Mouse (Mus musculus): ENCODE measurements around the gene H2-Aa. TPM values are rescaled to one million over a fixed set of nuclear protein-coding genes. Genes with fewer than 3 reads are reported as not detected.
A peak's percentile ranks its signal among the peaks of the same experiment; 100 is the strongest.

The H2-Aa gene
- polyA plus RNA-seq, 2 experiments: 1.1 to 1.8 TPM

DNA sequence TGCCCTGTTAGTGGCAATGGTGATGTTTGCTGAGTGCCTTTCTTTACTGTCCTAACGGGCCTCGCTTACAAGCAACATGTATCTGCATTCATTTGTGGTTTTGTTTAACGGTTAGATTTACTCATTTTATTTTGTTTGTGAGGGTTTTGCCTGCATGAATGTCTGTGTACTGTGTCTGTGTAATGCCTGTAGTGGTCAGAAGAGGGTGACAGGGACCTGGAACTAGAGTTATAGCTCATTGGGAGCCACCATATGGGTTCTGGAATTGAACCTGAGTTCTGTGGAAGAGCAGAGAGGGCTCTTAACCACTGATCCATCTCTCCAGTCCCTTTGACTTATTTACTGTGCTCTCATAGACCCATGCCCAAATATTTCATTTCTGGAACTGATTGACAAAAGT lies 40.6 kb downstream of the H2-Aa start:
- H3K4me1 ChIP-seq (replicated peaks; ENCODE audit: control insufficient read depth in 2 of 2, insufficient read depth in 2 of 2, low read length in 1 of 2): no peaks in the 10 kb centered on the region
- no peak overlapping the region for H3K27ac ChIP-seq
- TF ChIP-seq EP300 (IDR thresholded peaks at IDR 0.05; ENCODE audit: low read depth) (no peak), CTCF (IDR thresholded peaks at IDR 0.05; ENCODE audit: low read depth) (no peak)
- DNase-seq (ENCODE audit: low read depth in 3 of 3, low spot score in 3 of 3) (no peak), ATAC-seq (ENCODE audit: insufficient read depth) (no peak)
- H3K36me3 ChIP-seq (replicated peaks; ENCODE audit: control insufficient read depth, insufficient read depth, low read depth): no peaks in the 10 kb centered on the region
- no peaks in the 10 kb centered on the region for H3K27me3 ChIP-seq (ENCODE audit: control insufficient read depth, insufficient read depth, low read length)
- H3K4me2 ChIP-seq (ENCODE audit: low read depth): no peak overlapping the region
- no peak overlapping the region for H3K9ac ChIP-seq (replicated peaks)
- H3K9me3 ChIP-seq (ENCODE audit: control insufficient read depth, low read length): no peaks in the 10 kb centered on the region
- 55% methylated on average over 3 of the region's 3 CpGs for WGBS (ENCODE audit: insufficient replicate concordance)
- no peak overlapping the region for H3K4me3 ChIP-seq (ENCODE audit: insufficient read depth in 1 of 2, low read depth in 2 of 2, low read length in 2 of 2)

DNA sequence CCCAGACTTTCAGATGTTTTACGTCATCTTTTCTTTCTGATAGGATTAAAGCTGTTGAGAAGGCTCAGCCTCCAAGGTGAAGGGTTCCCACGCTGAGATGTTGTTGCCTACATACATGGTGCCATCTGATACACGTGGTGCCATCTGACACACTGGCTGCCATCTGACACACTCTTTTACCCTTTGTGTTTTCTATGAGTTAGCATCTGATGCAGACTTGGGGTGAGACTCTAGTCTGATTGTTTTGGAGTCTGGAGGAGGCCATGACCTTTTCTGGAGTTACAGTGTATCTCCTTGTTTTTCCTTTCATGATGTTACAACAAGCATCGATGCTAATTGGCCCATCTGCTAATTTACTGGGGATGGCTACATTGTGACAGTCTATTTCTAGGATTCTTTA lies 43.0 kb downstream of the H2-Aa start:
- Histone ChIP-seq H3K9ac (replicated peaks) (no peak overlapping the region), H3K4me2 (ENCODE audit: low read depth) (no peak overlapping the region), H3K4me3 (ENCODE audit: insufficient read depth in 1 of 2, low read depth in 2 of 2, low read length in 2 of 2) (no peak overlapping the region), H3K27me3 (ENCODE audit: control insufficient read depth, insufficient read depth, low read length) (no peaks in the 10 kb centered on the region), H3K27ac (no peak overlapping the region), H3K36me3 (replicated peaks; ENCODE audit: control insufficient read depth, insufficient read depth, low read depth) (no peaks in the 10 kb centered on the region), H3K9me3 (ENCODE audit: control insufficient read depth, low read length) (no peaks in the 10 kb centered on the region), H3K4me1 (replicated peaks; ENCODE audit: control insufficient read depth in 2 of 2, insufficient read depth in 2 of 2, low read length in 1 of 2) (no peaks in the 10 kb centered on the region)
- DNase-seq (ENCODE audit: low read depth in 3 of 3, low spot score in 3 of 3) (no peak), ATAC-seq (ENCODE audit: insufficient read depth) (no peak)
- WGBS (ENCODE audit: insufficient replicate concordance): 57% methylated on average over 4 of the region's 4 CpGs
- TF ChIP-seq EP300 (IDR thresholded peaks at IDR 0.05; ENCODE audit: low read depth) (no peak), CTCF (IDR thresholded peaks at IDR 0.05; ENCODE audit: low read depth) (no peak)

DNA sequence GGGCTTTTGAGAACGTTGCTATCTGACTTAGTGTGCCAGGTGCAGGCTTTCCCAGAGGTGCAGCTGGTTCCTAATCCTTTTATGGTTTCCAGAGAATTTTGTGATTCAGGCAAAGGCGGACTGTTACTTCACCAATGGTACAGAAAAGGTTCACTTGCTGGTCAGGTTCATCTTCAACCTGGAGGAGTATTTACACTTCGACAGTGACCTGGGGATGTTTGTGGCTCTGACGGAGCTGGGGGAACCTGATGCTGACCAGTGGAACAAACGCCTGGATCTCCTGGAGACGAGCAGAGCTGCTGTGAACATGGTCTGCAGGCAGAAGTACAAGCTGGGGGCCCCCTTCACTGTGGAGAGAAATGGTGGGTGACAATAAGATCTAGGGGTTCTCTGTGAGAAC lies 46.7 kb downstream of the H2-Aa start:
- Histone ChIP-seq H3K4me3 (ENCODE audit: insufficient read depth in 1 of 2, low read depth in 2 of 2, low read length in 2 of 2) (no peak overlapping the region), H3K27me3 (ENCODE audit: control insufficient read depth, insufficient read depth, low read length) (no peaks in the 10 kb centered on the region), H3K9me3 (ENCODE audit: control insufficient read depth, low read length) (no peaks in the 10 kb centered on the region), H3K9ac (replicated peaks) (no peak overlapping the region), H3K36me3 (replicated peaks; ENCODE audit: control insufficient read depth, insufficient read depth, low read depth) (no peaks in the 10 kb centered on the region), H3K27ac (no peak overlapping the region), H3K4me2 (ENCODE audit: low read depth) (no peak overlapping the region), H3K4me1 (replicated peaks; ENCODE audit: control insufficient read depth in 2 of 2, insufficient read depth in 2 of 2, low read length in 1 of 2) (no peaks in the 10 kb centered on the region)
- ATAC-seq (ENCODE audit: insufficient read depth) (no peak), DNase-seq (ENCODE audit: low read depth in 3 of 3, low spot score in 3 of 3) (no peak)
- TF ChIP-seq CTCF (IDR thresholded peaks at IDR 0.05; ENCODE audit: low read depth): no peak
- TF ChIP-seq EP300 (IDR thresholded peaks at IDR 0.05; ENCODE audit: low read depth): no peak
- 63% methylated on average over 6 of the region's 6 CpGs for WGBS (ENCODE audit: insufficient replicate concordance)

DNA sequence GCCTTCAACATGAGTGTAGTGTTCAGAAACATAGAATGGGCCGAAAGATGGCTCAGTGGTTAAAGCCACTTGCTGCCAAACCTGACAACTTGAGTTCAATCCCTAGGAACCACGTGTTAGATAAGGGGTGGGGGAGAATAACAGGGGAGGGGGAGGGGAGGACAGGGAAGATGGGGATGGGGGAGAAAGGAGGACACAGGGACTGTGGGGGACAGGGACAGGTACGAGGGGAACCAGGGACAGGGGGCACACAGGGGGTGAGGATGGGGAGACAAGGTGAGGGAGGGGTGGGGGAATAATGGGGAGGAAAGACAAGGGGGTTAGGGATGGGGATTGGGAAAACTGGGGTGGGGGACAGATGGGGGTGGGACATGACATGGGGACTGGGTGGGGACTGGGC lies 47.3 kb downstream of the H2-Aa start:
- no peak overlapping the region for H3K4me2 ChIP-seq (ENCODE audit: low read depth)
- H3K36me3 ChIP-seq (replicated peaks; ENCODE audit: control insufficient read depth, insufficient read depth, low read depth): no peaks in the 10 kb centered on the region
- ATAC-seq (ENCODE audit: insufficient read depth) (no peak), DNase-seq (ENCODE audit: low read depth in 3 of 3, low spot score in 3 of 3) (no peak)
- TF ChIP-seq EP300 (IDR thresholded peaks at IDR 0.05; ENCODE audit: low read depth) (no peak), CTCF (IDR thresholded peaks at IDR 0.05; ENCODE audit: low read depth) (no peak)
- H3K27ac ChIP-seq: no peak overlapping the region
- no peak overlapping the region for H3K4me3 ChIP-seq (ENCODE audit: insufficient read depth in 1 of 2, low read depth in 2 of 2, low read length in 2 of 2)
- no peak overlapping the region for H3K9ac ChIP-seq (replicated peaks)
- H3K9me3 ChIP-seq (ENCODE audit: control insufficient read depth, low read length): no peaks in the 10 kb centered on the region
- no peaks in the 10 kb centered on the region for H3K4me1 ChIP-seq (replicated peaks; ENCODE audit: control insufficient read depth in 2 of 2, insufficient read depth in 2 of 2, low read length in 1 of 2)
- no peaks in the 10 kb centered on the region for H3K27me3 ChIP-seq (ENCODE audit: control insufficient read depth, insufficient read depth, low read length)
- WGBS (ENCODE audit: insufficient replicate concordance): 34% methylated on average over 3 of the region's 3 CpGs

DNA sequence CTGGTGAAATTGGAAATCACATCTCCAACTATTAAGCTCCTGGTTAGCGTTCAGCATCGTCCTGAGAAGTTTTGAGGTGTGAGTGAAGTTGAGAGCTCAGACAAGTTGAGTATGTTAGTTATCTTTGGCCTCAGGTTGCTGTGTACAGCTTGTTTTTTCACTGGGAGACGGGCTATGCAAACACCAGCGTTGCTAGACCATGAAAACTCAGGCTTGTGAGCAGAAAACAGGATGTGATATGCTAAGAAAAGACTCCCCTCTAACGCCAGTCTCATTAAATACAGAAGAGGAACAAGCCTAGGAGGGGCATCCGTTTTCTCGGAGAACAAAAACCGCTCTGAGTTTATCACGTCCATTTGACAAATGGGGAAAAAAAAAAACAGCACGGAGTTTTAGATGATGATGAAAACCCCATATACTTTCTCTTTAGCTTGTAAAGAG lies 48.0 kb downstream of the H2-Aa start:
- H3K36me3 ChIP-seq (replicated peaks; ENCODE audit: control insufficient read depth, insufficient read depth, low read depth): no peaks in the 10 kb centered on the region
- ATAC-seq (ENCODE audit: insufficient read depth): no peak
- no peaks in the 10 kb centered on the region for H3K4me1 ChIP-seq (replicated peaks; ENCODE audit: control insufficient read depth in 2 of 2, insufficient read depth in 2 of 2, low read length in 1 of 2)
- no peaks in the 10 kb centered on the region for H3K9me3 ChIP-seq (ENCODE audit: control insufficient read depth, low read length)
- no peak overlapping the region for H3K4me3 ChIP-seq (ENCODE audit: insufficient read depth in 1 of 2, low read depth in 2 of 2, low read length in 2 of 2)
- TF ChIP-seq CTCF (IDR thresholded peaks at IDR 0.05; ENCODE audit: low read depth): no peak
- H3K4me2 ChIP-seq (ENCODE audit: low read depth): peak overlapping the region; percentile 21; the same call in 1 of the 2 replicates
- H3K9ac ChIP-seq (replicated peaks): no peak overlapping the region
- no peaks in the 10 kb centered on the region for H3K27me3 ChIP-seq (ENCODE audit: control insufficient read depth, insufficient read depth, low read length)
- WGBS (ENCODE audit: insufficient replicate concordance): 11% methylated on average over 10 of the region's 10 CpGs
- no peak for DNase-seq (ENCODE audit: low read depth in 3 of 3, low spot score in 3 of 3)
- no peak overlapping the region for H3K27ac ChIP-seq
